Mouse (Mus musculus) limb, embryonic 13.5 days (tissue): ENCODE results near the gene Ntm. TPM values are rescaled to one million over a fixed set of nuclear protein-coding genes. Genes with fewer than 3 reads are reported as not detected.

Experiments used
- ATAC-seq: fragments of 200-750 bp; cut with Nextera tagmentation; 2 replicates; pipeline ENCODE4 v1.8.0; 2017; ENCODE audit warnings: low read depth, moderate number of reproducible peaks, moderate TSS enrichment; ENCODE audit not compliant: low FRiP score
- H3K27ac ChIP-seq: fragments of 300-500 bp; sonication (generic); 2 replicates; pipeline ENCODE4 v1.5.1; 2015; ENCODE audit warnings: inconsistent platforms, mild to moderate bottlenecking, moderate library complexity
- H3K27me3 ChIP-seq: fragments of 300-500 bp; sonication (generic); 2 replicates; pipeline ENCODE4 v1.6.1; 2015; ENCODE audit warnings: mild to moderate bottlenecking, inconsistent platforms
- H3K36me3 ChIP-seq: fragments of 300-500 bp; sonication (generic); 2 replicates; pipeline ENCODE4 v1.6.1; 2015; ENCODE audit warnings: inconsistent platforms, mild to moderate bottlenecking, moderate library complexity
- H3K4me1 ChIP-seq: fragments of 300-500 bp; sonication (generic); 2 replicates; pipeline ENCODE4 v1.6.1; 2015; ENCODE audit warnings: inconsistent platforms
- H3K4me2 ChIP-seq: fragments of 300-500 bp; sonication (generic); replicated peaks from 2 replicates; pipeline ENCODE4 v1.6.1; 2015; ENCODE audit warnings: inconsistent platforms, mild to moderate bottlenecking, moderate library complexity
- H3K4me3 ChIP-seq: fragments of 300-500 bp; sonication (generic); 2 replicates; pipeline ENCODE4 v1.5.1; 2015; ENCODE audit warnings: moderate library complexity, mild to moderate bottlenecking, inconsistent platforms
- H3K9ac ChIP-seq: fragments of 300-500 bp; sonication (generic); 2 replicates; pipeline ENCODE4 v1.6.1; 2015; ENCODE audit warnings: mild to moderate bottlenecking, inconsistent platforms
- H3K9me3 ChIP-seq: fragments of 300-500 bp; sonication (generic); 2 replicates; pipeline ENCODE4 v1.6.1; 2016; ENCODE audit warnings: inconsistent platforms
- WGBS: fragments of 180-500 bp; shearing (Covaris S2); methylation state at CpG from one replicate; pipeline ENCODE4 v1.1.7; 2015; 5-methylcytosine and 5-hydroxymethylcytosine counted together
- polyA plus RNA-seq: library from polyadenylated mRNA; unstranded; fragments of >200 nt; fragmentation: Nextera tagmentation; extraction: Ambion mirVana; gene quantifications from 2 replicates; pipeline ENCODE4 v1.2.1, GENCODE M21; 2015

The Ntm gene
- polyA plus RNA-seq, 1 experiment from 2014 or later = 40.0 TPM

DNA sequence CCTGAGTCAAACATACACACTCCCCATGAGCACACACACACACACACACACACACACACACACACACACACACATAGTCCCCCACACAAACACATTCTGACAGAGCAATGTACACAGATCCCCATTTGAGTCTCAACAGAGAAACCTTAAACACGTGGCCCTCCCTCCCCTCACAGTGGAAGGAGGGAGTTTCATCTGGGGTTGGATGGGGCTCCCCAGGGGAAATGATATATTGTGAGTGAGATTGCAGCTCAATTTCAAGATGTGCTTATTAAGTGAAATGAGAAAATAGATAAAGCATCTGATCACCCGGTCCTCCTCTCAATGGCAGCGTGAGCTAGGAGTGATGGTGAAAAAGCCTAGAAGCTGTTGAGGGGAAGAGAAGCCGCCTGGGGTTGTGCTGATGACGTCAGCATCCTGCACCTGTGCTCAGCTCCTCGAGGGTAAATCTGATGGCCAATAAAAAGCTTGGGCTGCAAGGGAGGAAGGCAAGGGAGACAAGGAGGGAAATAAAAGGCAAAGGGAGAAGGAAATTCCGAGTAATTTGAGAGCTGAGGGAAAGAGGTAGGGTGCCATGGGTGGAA, 801.8 kb downstream of the Ntm start:
- Histone ChIP-seq H3K9ac (no peak overlapping the region), H3K4me1 (no peaks in the 10 kb centered on the region), H3K27ac (no peak overlapping the region), H3K36me3 (no peaks in the 10 kb centered on the region), H3K9me3 (no peaks in the 10 kb centered on the region), H3K4me3 (no peak overlapping the region), H3K27me3 (0 out of 2 replicates have a peak, but pooled peaks cover 3% of the 10 kb centered on the region), H3K4me2 (no peak overlapping the region)
- 23% methylated on average over 7 of the region's 7 CpGs for WGBS
- ATAC-seq = no peak

DNA sequence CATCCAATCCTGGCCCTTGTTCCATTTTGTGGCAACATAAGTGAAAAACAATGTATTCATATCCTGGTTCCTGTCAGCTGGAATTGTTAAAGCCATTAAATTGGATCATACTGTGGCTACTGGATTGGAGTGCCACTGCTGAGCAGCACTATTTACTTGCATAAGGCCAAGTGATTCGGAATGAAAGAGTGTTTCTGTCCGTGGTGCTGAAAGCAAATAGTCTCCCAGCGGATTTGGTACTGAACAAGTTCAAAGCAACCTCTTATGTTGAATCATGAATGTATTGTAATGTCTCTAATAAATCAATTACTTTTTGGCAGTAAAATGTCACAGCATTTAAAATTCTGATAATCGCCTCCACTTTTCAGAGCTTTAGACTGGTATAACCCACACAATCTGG, 817.0 kb downstream of the Ntm start:
- Histone ChIP-seq H3K9ac (no peak overlapping the region), H3K4me1 (no peaks in the 10 kb centered on the region), H3K4me2 (no peak overlapping the region), H3K36me3 (no peaks in the 10 kb centered on the region), H3K27me3 (no peaks in the 10 kb centered on the region), H3K9me3 (no peaks in the 10 kb centered on the region), H3K27ac (no peak overlapping the region), H3K4me3 (no peak overlapping the region)
- 16% methylated on average over 4 of the region's 4 CpGs for WGBS
- no peak for ATAC-seq

DNA sequence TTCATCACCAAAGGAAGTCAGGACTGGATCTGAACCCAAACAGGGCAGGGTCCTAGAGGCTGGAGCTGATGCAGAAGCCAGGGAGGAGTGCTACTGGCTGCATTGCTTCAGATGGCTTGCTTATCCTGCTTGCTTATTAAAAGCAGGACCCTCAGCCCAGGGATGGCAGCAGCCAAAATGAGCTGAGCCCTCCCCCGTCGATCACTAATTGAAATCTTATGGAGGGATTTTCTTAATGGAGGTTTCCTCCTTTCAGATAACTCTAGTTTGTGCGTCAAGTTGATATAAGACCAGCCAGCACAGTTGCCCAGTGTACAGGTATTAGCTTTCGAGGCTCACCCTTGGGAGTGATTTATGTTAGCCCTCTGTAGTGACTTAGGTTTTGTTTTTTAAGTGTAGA, 826.9 kb downstream of the Ntm start:
- no peak for ATAC-seq
- H3K9ac ChIP-seq = no peak overlapping the region
- H3K4me1 ChIP-seq = 0 out of 2 replicates have a peak, but pooled peaks cover under 1% of the 10 kb centered on the region
- no peak overlapping the region for H3K27ac ChIP-seq
- WGBS = 11% methylated on average over 4 of the region's 4 CpGs
- H3K9me3 ChIP-seq = peaks cover 5% of the 10 kb centered on the region; the same call in 1 of the 2 replicates
- no peak overlapping the region for H3K4me2 ChIP-seq
- H3K27me3 ChIP-seq = no peaks in the 10 kb centered on the region
- no peaks in the 10 kb centered on the region for H3K36me3 ChIP-seq
- H3K4me3 ChIP-seq = no peak overlapping the region

DNA sequence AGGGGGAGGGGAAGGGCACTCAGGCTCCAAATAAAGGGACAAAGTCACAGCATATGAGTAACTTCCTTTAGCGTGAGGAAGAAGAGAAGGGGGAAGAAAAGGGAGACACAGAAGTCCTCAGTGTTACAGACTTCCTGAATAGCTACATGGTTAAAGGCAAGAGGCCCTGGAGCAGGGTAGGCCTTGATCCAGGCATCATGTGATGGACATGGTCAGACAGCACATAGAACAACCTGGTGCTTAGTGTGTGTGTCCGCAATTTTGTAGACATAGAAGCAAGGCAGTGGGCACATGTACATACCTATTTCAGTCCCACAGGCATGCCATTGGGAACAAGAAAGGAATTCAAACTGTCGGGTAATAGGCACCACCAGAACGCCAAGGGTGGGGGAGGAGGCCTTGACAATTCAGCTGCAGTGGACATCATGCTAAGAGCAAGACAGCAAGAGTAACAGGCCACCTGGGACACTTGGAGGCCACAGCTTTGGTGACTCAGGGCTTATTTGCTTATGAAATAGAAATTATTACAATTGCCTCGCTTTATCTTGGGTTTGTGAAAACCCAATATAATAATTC, 832.1 kb downstream of the Ntm start:
- ATAC-seq = no peak

DNA sequence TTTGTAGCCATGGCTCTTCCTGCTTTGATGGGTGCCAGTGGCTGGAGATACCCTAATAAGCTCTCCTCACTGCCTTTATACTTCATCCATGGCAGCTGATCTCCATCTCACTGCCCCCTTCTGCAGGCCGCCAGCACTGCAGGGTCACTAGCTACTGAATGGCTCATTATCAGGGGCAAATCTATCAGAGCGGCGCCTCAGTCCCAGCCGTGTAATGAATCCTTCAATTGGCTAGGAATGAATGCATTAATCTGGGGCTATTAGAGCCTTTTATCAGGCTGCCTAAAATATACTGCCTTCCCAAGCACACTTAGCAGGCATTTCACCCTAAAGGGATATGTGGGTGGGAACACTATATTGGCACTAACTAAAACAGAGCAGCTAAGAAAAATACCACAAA, 832.6 kb downstream of the Ntm start:
- ATAC-seq = no peak
- Histone ChIP-seq H3K27ac (no peak overlapping the region), H3K36me3 (no peaks in the 10 kb centered on the region), H3K9me3 (peaks cover 5% of the 10 kb centered on the region; the same call in 1 of the 2 replicates), H3K27me3 (no peaks in the 10 kb centered on the region), H3K4me3 (no peak overlapping the region), H3K4me1 (0 out of 2 replicates have a peak, but pooled peaks cover 7% of the 10 kb centered on the region), H3K4me2 (no peak overlapping the region), H3K9ac (no peak overlapping the region)
- 29% methylated on average over 4 of the region's 4 CpGs for WGBS

More for the DNA sequence above, 832.1 kb downstream of the Ntm start:
- Histone ChIP-seq H3K27ac (no peak overlapping the region), H3K27me3 (no peaks in the 10 kb centered on the region), H3K4me2 (no peak overlapping the region), H3K9me3 (peaks cover 5% of the 10 kb centered on the region; the same call in 1 of the 2 replicates), H3K9ac (no peak overlapping the region), H3K4me3 (no peak overlapping the region), H3K4me1 (0 out of 2 replicates have a peak, but pooled peaks cover 7% of the 10 kb centered on the region), H3K36me3 (no peaks in the 10 kb centered on the region)
- WGBS = 66% methylated on average over 5 of the region's 5 CpGs

DNA sequence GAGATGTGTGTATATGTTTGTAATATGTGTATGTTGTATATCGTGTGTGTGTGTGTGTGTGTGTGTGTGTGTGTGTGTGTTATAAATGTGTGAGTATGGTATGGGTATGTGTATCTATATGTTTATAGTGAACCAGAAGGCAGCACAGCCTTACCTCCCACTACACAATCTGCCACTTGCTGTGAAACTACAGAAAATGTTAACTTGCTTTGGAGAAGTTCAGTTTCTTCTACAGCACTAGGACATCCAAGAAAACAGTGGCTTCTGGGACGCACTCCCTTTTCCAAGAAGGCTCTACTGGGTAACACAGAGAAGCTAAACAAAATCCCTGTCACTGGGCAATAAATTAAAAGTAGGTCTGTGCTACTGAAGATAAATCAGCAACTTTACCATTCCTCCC, 834.5 kb downstream of the Ntm start:
- 91% methylated on average over 2 of the region's 2 CpGs for WGBS
- Histone ChIP-seq H3K36me3 (no peaks in the 10 kb centered on the region), H3K27me3 (no peaks in the 10 kb centered on the region), H3K4me3 (no peak overlapping the region), H3K9me3 (peaks cover 5% of the 10 kb centered on the region; the same call in 1 of the 2 replicates), H3K4me2 (no peak overlapping the region), H3K4me1 (0 out of 2 replicates have a peak, but pooled peaks cover 7% of the 10 kb centered on the region), H3K27ac (no peak overlapping the region), H3K9ac (no peak overlapping the region)
- no peak for ATAC-seq

DNA sequence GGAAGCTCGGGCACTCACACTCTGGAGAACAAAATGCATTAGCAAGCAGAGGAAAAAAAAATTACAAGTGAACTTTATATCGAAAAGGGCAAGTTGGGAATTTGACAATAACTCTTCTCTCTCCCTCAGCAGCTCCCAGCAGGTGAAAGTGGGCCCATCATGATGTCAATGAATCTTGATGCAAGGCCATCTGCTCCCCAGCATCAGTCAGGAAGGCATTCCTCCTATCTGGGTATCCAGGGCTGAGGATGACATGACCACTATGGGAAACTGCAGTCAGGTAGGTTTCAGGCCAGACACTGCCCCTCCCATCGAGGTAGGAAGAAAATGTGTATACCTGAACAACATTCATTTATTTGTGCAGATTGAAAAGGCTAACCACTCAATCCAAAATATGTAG, 838.5 kb downstream of the Ntm start:
- 80% methylated on average over 3 of the region's 3 CpGs for WGBS
- H3K4me3 ChIP-seq = no peak overlapping the region
- no peaks in the 10 kb centered on the region for H3K9me3 ChIP-seq
- H3K27ac ChIP-seq = no peak overlapping the region
- H3K9ac ChIP-seq = no peak overlapping the region
- no peak for ATAC-seq
- H3K36me3 ChIP-seq = no peaks in the 10 kb centered on the region
- H3K4me2 ChIP-seq = no peak overlapping the region
- H3K27me3 ChIP-seq = no peaks in the 10 kb centered on the region
- H3K4me1 ChIP-seq = no peaks in the 10 kb centered on the region

DNA sequence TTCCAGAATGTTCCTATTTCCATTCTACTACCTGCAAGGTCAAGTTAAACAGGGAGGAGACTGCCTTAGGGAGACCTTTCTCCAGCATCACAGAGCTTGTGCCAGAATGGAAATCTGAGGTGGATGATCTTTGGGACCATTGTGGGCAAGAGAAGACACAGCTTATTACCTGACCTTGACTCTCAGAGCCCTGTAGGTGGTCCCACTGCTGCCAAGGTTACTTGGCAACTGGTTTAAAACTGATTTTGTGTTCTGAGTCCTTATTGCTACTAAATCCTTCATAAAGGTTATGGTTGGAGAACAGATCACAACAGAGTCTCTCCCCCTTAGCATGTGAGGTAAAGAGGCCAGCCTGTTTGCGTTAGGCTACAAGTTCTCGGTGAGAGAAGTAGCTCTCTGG, 839.1 kb downstream of the Ntm start:
- Histone ChIP-seq H3K36me3 (no peaks in the 10 kb centered on the region), H3K4me2 (no peak overlapping the region), H3K4me1 (no peaks in the 10 kb centered on the region), H3K9me3 (no peaks in the 10 kb centered on the region), H3K27ac (no peak overlapping the region), H3K9ac (no peak overlapping the region), H3K4me3 (no peak overlapping the region), H3K27me3 (no peaks in the 10 kb centered on the region)
- WGBS = 49% methylated on average over 2 of the region's 2 CpGs
- ATAC-seq = no peak

DNA sequence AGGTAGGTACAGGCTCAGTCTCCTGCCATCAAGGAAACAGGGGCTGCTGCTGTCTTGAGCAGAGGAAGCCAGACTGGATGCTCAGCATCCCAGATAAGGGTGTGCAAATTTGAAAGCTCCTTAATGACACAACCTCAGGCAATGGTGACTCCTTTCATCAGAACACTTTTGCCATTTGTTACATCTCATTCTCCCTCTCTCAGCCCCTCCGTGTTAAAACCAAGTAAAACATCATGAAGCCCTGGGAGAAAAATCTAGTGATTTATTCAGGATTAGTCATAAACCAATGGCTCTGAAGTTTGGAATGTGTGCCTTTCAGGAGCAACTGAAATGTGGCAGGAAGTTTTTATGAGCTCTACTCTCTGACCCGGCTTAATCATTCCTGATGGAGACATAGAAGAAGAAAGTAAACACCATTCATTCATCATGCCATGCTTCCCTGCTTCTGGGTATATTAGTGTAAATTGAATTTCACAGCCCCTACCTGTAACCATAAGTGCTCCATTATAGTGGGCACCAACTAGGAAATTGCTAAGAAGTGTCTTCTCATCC, 845.3 kb downstream of the Ntm start:
- no peaks in the 10 kb centered on the region for H3K36me3 ChIP-seq
- no peaks in the 10 kb centered on the region for H3K9me3 ChIP-seq
- no peak overlapping the region for H3K9ac ChIP-seq
- no peak for ATAC-seq
- H3K4me3 ChIP-seq = no peak overlapping the region
- no peak overlapping the region for H3K4me2 ChIP-seq
- no peak overlapping the region for H3K27ac ChIP-seq
- H3K27me3 ChIP-seq = no peaks in the 10 kb centered on the region
- H3K4me1 ChIP-seq = no peaks in the 10 kb centered on the region
- 11% methylated on average over 2 of the region's 2 CpGs for WGBS

DNA sequence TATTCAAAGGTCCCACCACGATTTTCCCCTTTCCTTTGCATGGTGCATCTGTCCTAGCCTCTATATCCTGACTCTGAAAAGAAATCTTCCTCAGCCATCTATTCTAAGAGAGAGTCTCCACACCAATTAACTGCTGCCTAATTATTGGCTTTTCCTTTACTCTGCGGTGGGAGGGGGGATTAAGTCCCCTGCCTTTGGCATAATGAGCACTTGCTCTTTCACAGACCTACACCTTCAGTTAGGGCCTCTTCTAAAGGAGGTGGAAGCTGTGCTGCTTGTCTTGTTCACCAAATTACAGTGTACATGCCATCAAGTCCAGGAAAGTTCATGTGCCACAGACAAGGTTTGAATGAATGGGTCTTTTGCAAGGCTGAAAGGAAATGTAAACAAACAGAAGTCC, 847.6 kb downstream of the Ntm start:
- Histone ChIP-seq H3K4me1 (no peaks in the 10 kb centered on the region), H3K4me3 (no peak overlapping the region), H3K9me3 (no peaks in the 10 kb centered on the region), H3K9ac (no peak overlapping the region), H3K4me2 (no peak overlapping the region), H3K27me3 (no peaks in the 10 kb centered on the region), H3K27ac (no peak overlapping the region), H3K36me3 (no peaks in the 10 kb centered on the region)
- 43% methylated on average over 2 of the region's 2 CpGs for WGBS
- no peak for ATAC-seq

DNA sequence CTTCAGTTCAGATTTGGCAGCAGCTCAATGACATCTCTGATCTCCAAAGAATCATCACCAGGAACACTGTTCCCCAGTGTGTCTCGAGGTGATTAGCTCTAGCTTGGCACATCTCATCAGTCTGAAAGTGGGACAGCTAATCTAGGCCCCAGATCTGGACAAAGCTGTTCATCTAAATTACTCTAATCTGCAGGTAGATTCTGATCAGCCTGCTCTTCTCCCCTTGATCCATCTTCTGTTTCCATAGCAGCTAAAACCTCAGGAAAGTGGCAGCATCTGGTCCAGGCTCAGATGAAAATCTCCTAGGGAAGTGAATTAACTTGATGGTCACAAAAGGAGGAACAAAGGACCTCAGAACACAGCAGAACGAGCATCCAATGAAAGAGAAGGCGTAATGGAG, 856.2 kb downstream of the Ntm start:
- 70% methylated on average over 3 of the region's 3 CpGs for WGBS
- H3K4me2 ChIP-seq = no peak overlapping the region
- no peak for ATAC-seq

DNA sequence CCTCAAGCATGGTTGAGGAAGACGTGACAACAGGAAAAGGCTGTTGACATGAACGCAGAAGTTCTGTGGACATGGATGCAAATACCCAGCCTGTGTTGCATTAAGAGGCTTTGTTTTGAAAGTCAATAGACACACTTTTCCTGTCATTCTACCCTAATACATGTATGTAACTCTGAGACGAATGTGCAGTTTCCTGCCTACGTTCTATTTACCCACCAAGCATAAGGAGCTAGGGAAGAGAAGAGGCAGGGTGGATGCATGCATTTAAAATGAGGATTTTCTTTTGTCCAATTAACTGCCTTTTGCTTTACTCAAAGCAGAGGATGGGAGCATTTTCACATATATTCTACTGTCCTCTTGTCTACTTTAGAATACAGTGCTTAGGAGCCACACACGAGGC, 858.5 kb downstream of the Ntm start:
- ATAC-seq = no peak
- no peak overlapping the region for H3K4me2 ChIP-seq
- H3K36me3 ChIP-seq = no peaks in the 10 kb centered on the region
- no peak overlapping the region for H3K4me3 ChIP-seq
- H3K4me1 ChIP-seq = no peaks in the 10 kb centered on the region
- H3K9ac ChIP-seq = no peak overlapping the region
- H3K27ac ChIP-seq = no peak overlapping the region
- H3K9me3 ChIP-seq = no peaks in the 10 kb centered on the region
- no peaks in the 10 kb centered on the region for H3K27me3 ChIP-seq
- 88% methylated on average over 5 of the region's 5 CpGs for WGBS

More for the DNA sequence above, 856.2 kb downstream of the Ntm start:
- Histone ChIP-seq H3K4me1 (no peaks in the 10 kb centered on the region), H3K36me3 (no peaks in the 10 kb centered on the region), H3K4me3 (no peak overlapping the region), H3K9ac (no peak overlapping the region), H3K27ac (no peak overlapping the region), H3K9me3 (no peaks in the 10 kb centered on the region), H3K27me3 (no peaks in the 10 kb centered on the region)

DNA sequence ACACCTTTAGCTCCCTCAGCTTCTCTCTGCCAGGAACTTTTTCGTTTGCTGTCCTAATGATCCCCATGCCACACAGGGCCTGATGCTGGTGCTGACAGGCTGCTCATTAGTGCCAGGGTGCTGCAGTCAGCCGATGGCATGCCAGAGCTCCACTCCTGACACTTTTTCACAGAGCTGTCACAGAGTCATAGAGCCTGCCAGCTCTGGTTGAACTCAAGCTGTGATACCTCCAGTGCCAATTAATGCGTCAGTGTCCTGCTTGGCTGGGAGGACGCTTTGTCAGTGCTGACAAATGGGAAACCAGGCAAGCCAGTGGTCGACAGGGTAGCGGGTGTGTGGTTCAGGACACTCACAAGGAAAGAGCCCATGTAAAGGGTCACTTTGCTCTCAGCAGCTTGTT, 858.9 kb downstream of the Ntm start:
- Histone ChIP-seq H3K27ac (no peak overlapping the region), H3K36me3 (no peaks in the 10 kb centered on the region), H3K9me3 (no peaks in the 10 kb centered on the region), H3K4me2 (no peak overlapping the region), H3K4me1 (no peaks in the 10 kb centered on the region), H3K27me3 (no peaks in the 10 kb centered on the region), H3K9ac (no peak overlapping the region), H3K4me3 (no peak overlapping the region)
- WGBS = 60% methylated on average over 6 of the region's 6 CpGs
- ATAC-seq = no peak
